Mouse (Mus musculus): ENCODE results near the gene Cd2bp2.

DNA sequence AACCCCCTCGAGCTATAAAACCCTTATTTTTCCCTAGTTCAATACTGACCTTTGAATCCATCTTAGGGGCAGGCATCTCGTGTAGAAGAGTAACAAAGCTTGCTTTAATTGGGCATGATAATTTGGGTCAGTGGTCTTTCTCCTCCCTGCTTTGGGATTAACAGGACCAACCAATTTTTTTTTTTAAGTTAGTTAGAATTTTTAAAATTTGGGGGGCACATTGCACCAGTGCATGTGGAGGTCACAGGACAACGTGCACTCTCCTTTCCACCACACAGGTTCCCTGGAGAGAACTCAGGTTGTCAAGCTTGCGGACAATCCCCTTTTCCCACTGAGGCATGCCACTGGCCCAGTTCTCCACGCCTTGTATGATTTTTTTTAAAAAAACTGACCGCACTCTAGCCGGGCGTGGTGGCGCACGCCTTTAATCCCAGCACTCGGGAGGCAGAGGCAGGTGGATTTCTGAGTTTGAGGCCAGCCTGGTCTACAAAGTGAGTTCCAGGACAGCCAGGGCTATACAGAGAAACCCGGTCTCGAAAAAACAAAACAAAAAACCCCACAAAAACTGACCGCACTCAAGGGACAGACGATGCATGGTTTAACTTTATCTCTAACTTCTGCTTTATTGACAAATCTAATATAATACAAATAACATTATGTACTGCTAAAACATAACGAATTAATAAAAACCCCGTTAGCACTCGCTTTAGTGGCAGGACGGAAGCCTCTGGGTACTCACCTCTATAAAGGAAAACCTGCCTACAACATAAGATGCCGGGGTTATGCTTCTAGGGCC lies 36.2 kb upstream of the Cd2bp2 start:
- TF ChIP-seq POLR2A (IDR thresholded peaks at IDR 0.05; ENCODE audit: low read depth, low read length), result no peak
- TF ChIP-seq CTCF (conservative IDR thresholded peaks at IDR 0.05; ENCODE audit: insufficient read depth, insufficient read length, low read depth, low read length), result no peak

Measured in kidney, adult 2 months (tissue).